Mouse (Mus musculus): ENCODE measurements around the gene Emc4.
A peak's percentile ranks its signal among the peaks of the same experiment; 100 is the strongest.

Gene Emc4

DNA sequence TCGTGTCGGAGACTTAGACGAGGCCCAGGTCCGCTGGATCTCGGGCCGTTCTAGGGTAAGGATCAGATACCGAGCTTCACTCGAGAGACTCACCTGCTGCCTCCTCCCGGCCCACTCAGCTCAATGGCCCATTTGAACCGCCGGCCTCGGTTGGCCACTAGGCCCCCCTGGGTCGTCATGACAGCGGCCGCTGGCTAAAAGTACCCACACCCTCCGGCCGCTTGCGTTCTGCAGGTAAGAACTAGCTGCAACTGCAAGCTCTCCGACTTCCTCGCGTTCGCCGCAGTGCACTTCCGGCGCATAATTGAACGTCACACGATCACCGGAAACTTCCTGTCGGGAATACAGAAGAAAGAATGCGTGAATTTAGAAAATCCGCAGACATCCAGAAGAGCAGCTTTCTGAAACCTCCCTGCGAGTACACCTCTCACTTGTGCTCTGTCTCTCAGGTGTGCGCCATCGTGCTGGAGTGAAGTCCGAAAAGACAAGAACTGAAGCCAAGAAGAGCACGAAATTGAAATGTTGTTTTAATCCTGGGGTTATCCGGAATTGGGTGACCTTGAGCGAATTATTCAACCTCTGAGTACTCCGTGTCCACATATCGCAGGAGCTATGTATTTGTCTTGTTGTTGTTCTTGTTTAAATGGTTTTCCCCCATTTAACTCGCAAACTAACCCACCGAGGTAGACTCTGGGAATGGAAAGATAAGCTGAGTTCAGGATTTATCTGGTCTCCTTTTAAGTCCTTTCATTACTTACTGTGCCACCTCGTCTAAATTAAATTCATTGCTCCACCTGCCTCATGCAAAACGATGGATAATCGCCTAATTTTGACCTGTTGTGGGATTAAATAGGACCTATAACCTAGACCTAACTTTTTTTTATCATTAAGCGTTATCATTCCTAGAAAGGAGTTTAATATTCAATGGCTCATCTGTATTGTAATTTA is at the start of gene Emc4:
Gene Emc4 (minus strand): TSS at position 302 of the 948 bp plus-strand sequence.
- peak; percentile 93 for DNase-seq (ENCODE audit: low read depth, low spot score)

DNA sequence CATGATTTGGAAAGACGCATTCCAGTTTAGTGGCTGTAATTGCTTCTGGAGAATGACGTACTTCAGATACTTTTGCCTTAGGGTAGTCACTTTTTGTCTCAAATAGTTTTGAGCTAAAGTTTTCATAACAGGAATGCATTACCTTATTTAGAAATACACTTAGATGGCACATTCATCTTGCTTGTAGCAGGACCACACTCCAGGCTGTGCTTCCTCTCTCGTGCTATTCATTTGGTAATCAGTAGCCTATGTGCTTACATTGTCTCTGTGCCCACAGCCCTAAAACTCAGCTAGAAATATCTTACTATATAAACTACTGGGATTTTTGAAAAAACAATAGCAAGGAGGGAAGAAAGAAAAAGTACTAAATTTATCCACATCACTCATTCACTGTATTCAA is 39.2 kb upstream of the Emc4 start:
- no peak for DNase-seq (ENCODE audit: low read depth, low spot score)

DNA sequence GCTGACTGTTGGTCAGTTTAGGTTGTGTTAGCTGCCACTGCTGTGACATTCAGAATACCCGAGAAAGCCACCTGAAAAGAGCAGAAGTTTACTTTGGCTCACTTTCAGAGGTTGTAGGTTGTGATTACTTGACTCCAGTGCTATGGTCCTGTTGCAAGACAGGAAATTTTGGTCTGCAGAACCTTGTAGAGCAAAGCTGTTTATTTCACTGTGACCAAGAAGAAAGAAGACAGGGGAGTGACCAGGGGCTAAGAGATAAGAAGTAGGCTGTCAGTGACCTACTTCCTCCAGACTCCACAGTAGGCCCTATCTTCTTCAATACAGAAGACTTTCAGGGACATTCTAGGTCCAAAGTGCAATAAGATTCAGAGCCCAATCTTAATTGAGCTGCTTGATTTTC is 28.8 kb upstream of the Emc4 start:
- DNase-seq (ENCODE audit: low read depth, low spot score) = no peak

DNA sequence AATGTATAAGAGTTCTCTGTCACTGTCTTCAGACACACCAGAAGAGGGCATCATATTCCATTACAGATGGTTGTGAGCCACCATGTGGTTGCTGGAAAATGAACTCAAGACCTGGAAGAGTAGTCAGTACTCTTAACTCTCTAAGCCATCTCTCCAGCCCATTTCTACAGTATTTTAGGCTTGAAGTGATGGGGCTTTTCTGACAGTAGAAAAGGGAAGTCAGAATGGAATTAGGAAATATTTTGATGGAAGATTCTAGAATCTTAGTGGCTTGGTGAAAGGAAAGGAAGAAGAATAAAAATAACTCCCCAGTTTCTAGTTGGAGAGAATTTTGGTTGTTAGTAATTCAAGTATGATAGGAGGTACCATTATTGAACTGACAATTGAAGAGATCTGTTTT is 26.1 kb upstream of the Emc4 start:
- no peak for DNase-seq (ENCODE audit: low read depth, low spot score)

DNA sequence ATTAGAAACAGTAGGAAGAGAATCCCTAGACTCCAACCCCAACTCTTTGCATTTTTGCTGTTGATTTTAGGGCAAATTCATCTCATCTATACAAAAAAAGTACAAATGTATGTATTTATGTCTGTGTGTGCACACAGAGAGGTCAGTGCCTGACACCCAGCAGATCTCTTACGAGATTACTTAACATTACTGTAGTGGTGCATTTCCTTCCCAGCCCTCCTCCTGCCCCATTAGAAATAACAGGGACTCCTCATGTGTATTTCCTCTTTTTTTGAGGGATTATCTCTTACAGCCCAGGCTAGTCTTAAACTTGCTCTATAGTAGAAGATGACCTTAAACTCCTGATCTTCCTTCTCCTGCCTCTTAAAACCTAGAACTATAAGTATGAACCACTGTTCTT is 24.9 kb upstream of the Emc4 start:
- no peak for DNase-seq (ENCODE audit: low read depth, low spot score)

DNA sequence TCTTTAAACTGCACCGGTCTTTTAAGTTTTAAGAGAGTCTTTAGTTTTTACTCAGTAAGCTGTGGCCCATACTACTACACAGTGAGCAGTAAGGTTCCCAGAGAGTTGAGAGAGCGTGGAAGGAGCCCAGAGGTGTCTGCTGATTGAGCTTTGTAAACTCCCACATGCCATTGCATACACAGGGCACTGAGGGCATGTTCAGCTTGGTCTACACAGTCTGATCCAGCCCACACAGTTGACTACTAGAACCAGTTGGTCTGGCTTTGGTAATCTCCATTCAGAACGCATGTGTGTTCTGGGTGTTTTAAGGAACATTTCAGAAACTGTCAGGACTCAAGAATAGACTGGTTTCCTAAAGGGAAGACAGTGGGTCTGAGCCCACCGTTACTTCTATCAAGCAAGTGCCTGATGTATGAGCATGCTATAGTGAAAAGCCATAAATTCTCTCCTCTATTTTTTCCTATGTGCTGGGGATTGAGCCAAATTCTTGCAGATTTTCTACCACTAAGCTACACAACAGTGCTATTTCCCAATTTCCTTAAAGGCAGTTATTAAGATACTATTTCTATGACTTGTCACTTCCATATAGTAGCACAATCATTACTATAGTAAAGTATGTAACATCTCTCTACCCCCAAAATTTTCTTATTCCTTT is 23.6 kb upstream of the Emc4 start:
- no peak for DNase-seq (ENCODE audit: low read depth, low spot score)

DNA sequence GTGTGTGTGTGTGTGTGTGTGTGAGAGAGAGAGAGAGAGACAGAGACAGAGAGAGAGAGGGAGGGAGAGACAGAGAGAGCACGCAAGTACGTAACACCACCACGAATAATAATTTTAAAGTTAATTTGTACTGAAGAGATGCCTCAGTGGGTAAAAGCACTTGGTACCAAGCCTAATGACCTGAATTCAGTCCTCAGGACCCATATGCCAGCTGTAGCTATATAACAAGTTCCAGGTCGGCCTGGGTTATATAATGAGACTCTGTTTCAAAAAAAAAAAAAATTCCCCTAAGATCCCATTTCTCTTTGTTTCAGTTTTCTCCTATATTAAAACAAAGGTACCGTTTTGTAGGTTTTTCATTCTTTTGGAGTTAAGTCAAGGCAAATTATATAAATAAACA is 23.0 kb upstream of the Emc4 start:
- DNase-seq (ENCODE audit: low read depth, low spot score) = no peak

DNA sequence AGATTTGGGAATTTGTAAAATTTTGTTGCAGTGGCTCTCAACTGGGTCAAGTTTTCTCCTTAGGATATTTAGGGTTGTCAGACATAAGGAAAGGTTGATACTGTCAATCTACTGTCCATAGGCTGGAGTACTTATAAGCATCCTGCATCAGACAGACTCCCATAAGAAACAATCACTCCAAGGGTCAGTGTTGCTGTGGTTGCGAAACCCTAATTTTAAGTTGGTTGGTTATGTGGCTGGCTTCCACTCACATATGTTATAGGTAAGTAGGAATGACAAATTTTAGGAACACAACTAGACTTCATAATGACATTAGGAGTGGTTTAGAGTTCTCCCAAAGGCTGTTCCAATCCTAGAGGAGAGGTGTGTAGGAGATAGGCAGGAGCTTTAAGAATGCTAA is 13.4 kb upstream of the Emc4 start:
- no peak for DNase-seq (ENCODE audit: low read depth, low spot score)

DNA sequence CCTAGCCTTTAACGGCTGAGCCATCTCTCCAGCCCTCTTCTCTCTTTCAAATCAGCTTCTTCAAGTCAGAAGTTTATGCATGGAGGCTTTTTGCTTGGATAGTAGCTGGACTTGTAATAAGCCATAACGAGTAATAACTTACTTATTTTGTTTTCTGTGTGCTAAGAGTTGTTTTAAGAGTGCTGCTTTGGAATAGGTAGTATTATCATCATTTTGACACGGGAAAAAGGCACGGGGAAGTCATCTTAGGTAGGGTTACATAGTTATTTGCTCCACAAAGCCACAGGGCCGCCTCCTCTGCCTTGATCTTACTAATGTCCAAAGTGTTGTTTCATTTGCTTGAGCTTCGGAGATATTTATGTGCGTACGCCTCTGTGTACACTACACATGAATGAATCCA is 12.3 kb upstream of the Emc4 start:
- no peak for DNase-seq (ENCODE audit: low read depth, low spot score)

DNA sequence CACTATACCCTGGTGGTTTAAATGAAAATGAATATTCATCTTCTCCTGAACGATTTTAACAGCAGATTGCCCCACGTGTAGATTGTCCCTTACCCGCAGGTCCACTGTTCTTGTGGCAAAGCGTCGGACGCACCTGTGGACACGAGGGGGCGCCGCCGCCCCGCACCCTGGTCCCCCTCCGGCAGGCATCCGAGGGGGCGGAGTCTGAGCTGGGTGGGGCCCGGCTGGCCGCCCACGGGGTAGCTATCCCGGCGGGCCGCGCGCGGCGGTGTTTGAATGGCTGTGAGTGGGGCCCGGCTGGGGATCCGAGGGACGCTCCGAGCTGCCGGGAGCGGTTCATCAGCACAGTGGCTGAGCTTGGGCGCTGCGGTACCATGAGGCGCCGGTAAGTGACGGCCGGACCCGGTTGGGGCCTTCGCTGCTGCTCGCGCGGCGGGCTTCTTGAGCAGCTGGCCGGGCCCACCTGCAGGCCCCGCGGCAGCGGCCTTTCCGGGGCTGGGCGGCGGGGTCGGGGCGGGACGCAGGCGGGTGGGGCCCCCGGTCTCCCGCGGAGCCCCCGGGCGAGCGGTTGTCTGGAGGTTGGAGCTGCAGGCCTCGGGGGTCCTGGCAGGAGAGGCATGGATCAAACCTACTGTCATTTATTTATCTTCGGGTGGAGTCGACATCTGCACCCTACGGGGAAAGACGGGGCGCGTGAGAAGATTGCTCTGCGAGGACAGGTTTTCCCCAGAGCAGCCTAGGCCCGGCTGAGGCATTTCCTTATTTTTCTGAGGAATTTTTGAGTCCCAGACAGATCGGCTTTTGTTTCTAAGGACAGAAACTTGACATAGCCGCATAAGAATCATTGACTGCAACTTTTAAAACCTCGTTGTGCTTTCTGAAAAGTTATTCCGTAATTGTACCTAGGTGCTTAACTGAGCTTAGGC is 11.4 kb upstream of the Emc4 start, which contains the start of gene Katnbl1:
Gene Katnbl1 (plus strand): TSS at position 239 of the 926 bp plus-strand sequence.
- peak; percentile 94 for DNase-seq (ENCODE audit: low read depth, low spot score)

DNA sequence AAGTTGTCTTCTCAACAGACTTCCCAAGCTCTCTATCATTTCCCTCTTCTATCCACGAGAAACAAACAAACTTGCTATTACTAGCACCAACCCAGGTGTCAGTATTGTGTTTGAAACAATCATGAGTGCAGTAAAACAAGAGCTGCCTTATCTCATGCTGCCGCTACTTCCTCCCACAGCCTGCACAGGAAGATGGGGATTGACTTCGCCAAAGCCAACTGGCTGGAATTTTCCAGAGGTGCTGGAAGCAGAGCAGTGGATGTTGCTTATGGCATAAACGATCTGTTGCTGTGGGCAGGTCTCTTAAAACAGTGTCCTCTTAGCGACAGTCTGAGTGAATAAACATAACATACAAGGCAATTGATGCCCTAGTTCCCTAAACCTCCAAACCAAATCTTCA is 6.8 kb upstream of the Emc4 start:
- no peak for DNase-seq (ENCODE audit: low read depth, low spot score)

DNA sequence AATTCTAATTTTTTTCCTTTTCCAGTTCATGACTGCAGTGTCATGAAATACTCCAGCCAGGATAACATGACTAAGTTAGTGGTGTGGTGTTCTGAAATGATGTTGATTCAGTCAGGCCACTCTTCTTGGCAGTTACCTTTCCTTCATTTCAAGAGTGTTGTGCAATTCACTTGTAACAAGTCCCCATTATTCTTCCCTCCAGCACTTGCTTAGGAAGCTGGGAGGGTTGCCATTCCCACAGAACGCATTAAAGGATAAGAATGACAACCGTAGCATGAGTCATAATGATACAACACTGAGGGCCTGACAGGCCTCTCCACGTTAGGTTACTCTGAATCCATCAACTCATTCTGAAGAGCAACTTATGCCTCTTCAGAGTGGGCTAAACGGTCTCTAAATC is 5.3 kb upstream of the Emc4 start:
- DNase-seq (ENCODE audit: low read depth, low spot score) = no peak

DNA sequence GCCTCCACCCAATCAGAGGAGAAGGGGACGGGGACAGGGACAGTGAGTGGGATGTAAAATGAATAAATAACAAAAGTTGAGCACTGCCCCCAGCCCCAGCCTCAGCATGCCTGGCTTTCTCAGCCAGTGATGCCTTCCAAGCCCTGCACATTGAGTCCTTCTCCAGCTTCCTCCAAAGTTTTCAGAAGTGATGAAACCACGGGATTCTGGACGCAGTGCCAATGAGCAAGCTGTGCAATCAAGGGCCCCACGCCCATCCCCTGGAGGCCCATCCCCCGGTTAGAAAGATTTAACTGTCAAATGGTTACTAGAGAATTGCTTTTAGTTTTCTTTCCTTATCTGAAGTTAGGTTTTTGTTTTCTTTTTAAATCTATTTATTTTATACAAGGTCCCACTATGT is 2.1 kb upstream of the Emc4 start:
- DNase-seq (ENCODE audit: low read depth, low spot score) = no peak

DNA sequence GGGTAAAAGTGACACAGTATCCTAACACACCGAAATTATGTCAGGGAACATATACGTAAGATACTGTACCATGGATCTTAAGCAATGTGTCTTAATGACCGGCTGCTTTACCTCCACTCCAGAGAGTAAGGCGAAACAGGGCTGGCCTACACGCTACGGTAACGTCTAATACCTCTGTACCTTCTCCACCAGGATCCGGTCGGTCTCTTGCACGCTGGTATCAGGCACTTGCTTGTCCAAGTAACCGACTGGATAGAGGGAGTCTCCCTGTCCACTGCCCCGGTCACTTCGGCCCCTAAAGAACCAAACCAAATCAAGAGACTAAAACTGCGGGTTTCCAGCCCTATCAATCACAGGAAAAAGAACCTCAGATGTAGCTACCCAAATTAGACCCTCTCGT is 605 bp downstream of the Emc4 start:
- DNase-seq (ENCODE audit: low read depth, low spot score) = no peak

DNA sequence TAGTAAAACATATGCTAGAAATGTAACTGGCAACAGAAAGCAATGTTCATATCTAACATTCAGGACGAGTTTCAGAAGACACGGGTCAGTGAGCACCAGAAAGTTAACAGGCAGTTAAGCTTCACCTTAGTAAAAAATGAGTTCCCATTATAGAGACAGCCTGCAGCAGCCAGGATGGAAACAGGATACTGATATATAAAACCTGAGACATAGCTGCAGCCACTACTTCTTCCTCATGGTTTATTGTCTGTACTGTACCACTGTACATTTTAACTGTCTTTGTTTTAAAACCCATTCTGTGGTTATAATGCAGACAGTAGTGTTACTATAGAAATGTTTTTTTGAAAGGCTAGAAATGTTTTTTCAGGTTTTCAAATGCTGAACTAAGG is 7.1 kb downstream of the Emc4 start:
- no peak for DNase-seq (ENCODE audit: low read depth, low spot score)

DNA sequence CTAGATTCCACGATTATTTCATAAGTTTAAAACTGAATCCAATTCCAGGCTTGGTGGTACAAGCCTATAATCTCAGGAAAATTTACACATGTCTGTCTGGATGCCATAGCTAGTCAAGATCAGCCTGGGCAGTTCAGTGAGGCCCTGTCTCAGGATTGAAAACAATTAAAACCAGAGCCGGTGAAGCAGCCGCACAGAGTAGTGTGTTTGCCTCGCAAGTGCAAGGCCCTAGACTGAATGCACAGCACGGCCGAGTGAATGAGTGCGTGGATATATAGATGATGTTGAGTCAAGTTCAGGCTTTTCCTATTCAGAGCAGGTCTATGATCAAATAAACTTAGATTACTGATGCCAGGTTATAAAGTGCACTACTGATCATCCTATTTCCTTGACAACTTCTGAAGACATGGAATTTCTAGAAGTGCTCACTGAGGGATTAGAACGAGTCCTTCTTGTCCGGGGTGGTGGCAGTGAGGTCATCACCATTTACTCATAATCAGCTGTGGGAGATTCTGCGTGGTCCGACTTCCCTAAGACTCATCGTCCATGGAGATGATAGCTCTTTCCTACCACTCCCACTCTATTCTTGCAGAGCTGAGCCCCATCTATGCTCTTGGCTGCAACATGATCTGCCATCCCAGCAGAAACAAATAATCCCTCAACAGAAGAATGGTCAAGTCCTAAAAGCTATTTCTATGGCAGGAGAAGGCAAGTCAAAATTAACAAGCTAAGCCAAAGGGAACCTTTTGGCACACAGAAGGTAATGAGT is 7.6 kb downstream of the Emc4 start:
- no peak for DNase-seq (ENCODE audit: low read depth, low spot score)

DNA sequence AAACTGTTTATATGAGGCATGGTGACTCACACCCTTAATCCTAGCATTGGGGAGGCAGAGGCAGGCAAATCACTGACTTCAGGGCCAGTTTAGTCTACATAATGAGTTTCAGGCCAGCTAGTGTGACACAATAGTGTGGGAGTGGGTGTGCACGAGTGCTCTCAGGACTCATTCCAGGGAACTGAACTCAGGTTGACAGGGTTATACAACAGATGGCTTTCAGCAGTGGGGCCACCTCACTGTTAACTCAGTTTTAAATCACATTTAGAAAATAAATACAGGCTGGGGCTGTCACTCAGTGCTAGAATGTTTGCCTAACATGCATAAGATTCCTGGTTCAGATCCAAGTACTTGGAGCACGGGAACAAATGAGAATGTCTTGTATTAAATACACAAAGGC is 8.2 kb downstream of the Emc4 start:
- no peak for DNase-seq (ENCODE audit: low read depth, low spot score)

DNA sequence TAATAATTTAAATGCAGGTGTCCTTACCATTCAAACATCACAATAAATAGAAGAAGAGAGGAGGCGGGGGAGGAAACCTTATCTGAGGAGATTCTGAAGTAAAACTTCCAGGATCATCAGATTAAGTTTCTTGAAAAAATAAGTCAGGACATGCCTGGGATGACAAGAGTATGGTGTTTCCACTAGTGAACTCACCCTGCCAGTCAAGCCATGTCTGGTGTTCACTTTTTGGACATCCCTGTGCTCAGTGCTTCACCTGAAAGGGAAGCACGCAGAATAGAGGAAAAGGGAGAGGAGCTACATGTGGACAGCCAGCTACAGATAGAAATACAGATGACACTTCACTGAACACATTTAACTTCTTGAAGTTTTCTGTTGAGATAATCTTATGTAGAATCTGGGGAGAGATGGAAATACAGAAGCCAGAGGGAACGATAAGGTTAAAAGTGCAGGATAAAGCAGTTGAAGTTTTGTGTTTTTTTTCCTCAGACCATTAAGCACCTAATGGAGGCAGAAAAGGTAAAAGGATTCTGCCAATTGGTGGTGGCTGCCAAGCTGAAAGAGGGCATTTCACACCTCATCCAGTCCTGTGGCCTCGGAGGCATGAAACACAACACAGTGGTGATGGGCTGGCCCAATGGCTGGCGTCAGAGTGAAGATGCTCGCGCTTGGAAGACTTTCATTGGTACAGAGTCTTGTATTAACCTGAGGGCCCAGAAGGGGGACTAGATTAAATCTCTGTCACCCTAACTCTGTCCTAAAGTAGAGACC is 14.0 kb downstream of the Emc4 start:
- DNase-seq (ENCODE audit: low read depth, low spot score) = no peak

DNA sequence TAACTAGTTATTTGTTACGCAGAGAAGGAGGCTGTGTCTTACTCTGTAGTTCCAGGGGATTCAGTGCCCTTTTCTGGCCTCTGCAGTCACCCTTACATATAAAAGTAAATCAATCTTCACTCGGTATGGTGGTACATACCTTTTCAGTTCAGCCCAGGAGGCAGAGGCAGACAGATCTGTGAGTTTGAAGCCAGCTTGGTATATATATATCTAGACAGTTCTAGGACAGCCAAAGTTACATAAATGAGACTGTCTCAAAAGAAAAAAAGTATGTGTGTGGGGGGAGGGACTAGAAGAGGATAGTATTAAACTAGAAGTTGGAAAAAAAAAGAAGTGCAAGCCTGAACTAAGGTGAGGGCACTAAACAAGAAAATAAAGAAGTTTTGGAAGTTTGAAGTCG is 19.6 kb downstream of the Emc4 start:
- no peak for DNase-seq (ENCODE audit: low read depth, low spot score)

DNA sequence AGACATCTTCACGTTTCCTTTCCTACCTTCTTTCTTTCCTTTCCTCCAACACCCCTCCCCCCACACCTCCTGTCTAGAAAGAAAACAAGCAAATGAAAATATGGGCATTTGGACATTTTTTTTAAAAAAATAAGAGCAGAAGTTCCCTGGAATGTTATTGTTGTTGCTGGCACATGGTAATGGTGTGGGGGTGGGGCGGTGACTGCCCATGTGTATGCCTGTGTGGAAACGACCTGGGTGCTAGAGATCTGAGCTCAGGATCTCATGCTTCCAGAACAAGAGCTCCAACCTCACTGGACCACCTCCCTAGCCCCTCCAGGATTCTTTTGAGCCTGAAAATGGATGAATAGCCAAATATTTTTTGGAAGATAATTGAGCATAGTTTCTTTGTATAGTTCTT is 26.7 kb downstream of the Emc4 start:
- DNase-seq (ENCODE audit: low read depth, low spot score) = no peak

DNA sequence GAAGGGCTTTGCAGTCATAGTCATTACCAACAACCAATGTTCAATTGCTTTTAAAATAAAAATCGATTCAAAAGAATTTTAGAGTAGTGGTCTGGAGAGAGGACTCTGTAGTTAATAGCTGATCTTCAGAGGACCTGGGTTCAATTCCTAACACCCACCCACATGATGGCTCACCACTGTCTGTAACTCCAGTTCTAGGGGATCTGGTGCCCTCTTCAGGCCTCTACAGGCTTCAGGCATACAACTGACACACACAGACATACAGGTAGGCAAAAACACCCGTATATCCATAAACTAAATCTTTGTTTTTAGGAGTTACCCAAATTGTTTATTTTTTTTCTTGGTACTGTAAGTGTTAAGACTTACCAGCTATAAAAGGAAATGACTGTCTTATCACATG is 28.1 kb downstream of the Emc4 start:
- DNase-seq (ENCODE audit: low read depth, low spot score) = no peak
